Comparison of ENCODE assay signal across 16 mouse cellular contexts in genomic region chr15:6303822-6304221, GRCm38 (mm10). TPM values are rescaled to one million over a fixed set of nuclear protein-coding genes. Genes with fewer than 3 reads are reported as not detected.
"Had no signal": no experiment of that assay in that cellular context is flagged by ENCODE, and none has a peak within 500 bp of the region (broad histone marks: within the 10 kb centered on the region; RNA-seq: fewer than 3 reads in every experiment).

No protein-coding gene starts in this region.

- H3K4me1 ChIP-seq: kidney, embryonic 15.5 days; limb, embryonic 10.5 days; liver, embryonic 13.5 days; lung, embryonic 15.5 days; midbrain, embryonic 12.5 days; neural tube, embryonic 15.5 days had no signal

- H3K9me3 ChIP-seq: kidney, embryonic 15.5 days; limb, embryonic 10.5 days; liver, embryonic 13.5 days; lung, embryonic 15.5 days; midbrain, embryonic 12.5 days; neural tube, embryonic 15.5 days had no signal

- H3K4me2 ChIP-seq: kidney, embryonic 15.5 days; liver, embryonic 13.5 days; lung, embryonic 15.5 days; midbrain, embryonic 12.5 days; neural tube, embryonic 15.5 days had no signal

- H3K4me3 ChIP-seq: kidney, embryonic 15.5 days; left cerebral cortex, adult 2 months; limb, embryonic 10.5 days; liver, embryonic 13.5 days; lung, embryonic 15.5 days; midbrain, embryonic 12.5 days; neural tube, embryonic 15.5 days had no signal

- H3K27me3 ChIP-seq: kidney, embryonic 15.5 days; liver, embryonic 13.5 days; lung, embryonic 15.5 days; midbrain, embryonic 12.5 days; neural tube, embryonic 15.5 days had no signal

- ATAC-seq: liver, postnatal 0 days; midbrain, embryonic 16.5 days had no signal

- H3K27ac ChIP-seq: kidney, embryonic 15.5 days; left cerebral cortex, adult 2 months; limb, embryonic 10.5 days; liver, embryonic 13.5 days; lung, embryonic 15.5 days; midbrain, embryonic 12.5 days; neural tube, embryonic 15.5 days had no signal

- H3K36me3 ChIP-seq: kidney, embryonic 15.5 days; limb, embryonic 10.5 days; liver, embryonic 13.5 days; lung, embryonic 15.5 days; midbrain, embryonic 12.5 days; neural tube, embryonic 15.5 days had no signal

- DNase-seq: kidney, adult 18-20 months; kidney, postnatal 14 days; liver, embryonic 13.5 days; liver, postnatal 0 days; lung, postnatal 36 days; right cerebral cortex, adult 18-20 months; thymus, adult 18-20 months; thymus, postnatal 25 days had no signal

- H3K9ac ChIP-seq: kidney, embryonic 15.5 days; liver, embryonic 13.5 days; liver, postnatal 0 days; lung, embryonic 15.5 days; midbrain, embryonic 12.5 days; neural tube, embryonic 15.5 days had no signal

RNA-seq across cellular contexts. Expression of gene Dab2, which starts 4.2 kb away (rescaled TPM):
- total RNA-seq: megakaryocyte-erythroid progenitor cell, adult 5-6 weeks had no signal
